Mouse (Mus musculus) spleen, adult 12 weeks (tissue): ENCODE data around the gene Ppt2.

Source experiments
- DNase-seq: peaks from one replicate; pipeline ENCODE4 v3.0.0; 2022; ENCODE audit warnings: low spot score

Ppt2 gene

DNA sequence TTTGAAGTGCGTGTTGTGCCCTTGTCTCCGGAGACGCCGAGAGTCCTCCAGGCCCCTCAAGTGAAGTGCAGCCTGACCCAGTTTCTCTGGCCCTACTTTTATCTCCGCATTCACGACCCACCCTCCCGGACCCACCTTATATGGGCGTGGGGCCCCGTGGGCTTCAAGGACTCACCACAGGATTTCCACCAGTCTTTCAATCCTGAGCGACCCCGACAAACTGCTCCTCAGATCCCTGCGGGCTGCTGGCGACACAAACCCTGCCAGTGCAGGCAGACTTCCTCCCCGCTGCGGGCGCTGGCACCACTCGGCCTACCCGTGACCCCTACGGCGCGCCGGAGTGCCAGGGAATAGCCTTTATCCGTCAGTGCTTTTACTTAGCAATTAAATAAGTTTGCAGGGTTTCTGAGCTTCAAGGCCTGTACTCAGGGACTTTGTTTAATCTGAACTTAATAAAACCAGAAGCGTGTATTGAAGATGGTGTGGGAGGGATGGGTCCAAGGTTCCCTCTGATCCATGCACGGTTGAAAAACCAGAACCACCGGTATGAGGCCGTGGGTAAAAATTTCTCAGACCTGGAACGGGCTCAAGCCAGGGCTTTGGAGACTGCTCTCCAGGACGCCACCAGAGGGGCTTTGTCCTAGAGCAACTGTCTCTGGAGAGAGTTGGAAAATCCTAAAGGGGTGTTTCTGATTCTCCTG is at the start of gene Ppt2:
Ppt2 (minus strand) TSS at position 568 of the 701 bp plus-strand sequence.
- DNase-seq: no peak

DNA sequence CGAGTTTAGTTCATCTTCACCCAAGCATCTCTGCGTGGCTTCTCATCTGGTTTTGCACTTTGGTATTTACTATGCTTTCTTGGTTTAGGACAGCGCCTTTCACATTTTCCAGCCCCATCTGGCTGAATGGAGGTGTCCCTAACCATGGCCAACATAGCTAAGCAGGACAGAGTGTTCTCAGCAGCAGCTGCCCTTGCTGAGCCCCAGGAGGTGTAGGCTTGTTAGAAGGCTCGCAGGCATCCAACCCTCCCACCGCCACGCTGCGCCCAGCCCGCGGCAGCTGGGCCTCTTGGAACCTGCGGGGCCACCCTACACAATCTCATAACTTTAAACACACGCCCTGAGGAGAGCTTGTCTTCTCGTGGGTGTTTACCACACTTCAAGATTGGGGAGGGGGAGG is 48.4 kb upstream of the Ppt2 start:
- no peak for DNase-seq

DNA sequence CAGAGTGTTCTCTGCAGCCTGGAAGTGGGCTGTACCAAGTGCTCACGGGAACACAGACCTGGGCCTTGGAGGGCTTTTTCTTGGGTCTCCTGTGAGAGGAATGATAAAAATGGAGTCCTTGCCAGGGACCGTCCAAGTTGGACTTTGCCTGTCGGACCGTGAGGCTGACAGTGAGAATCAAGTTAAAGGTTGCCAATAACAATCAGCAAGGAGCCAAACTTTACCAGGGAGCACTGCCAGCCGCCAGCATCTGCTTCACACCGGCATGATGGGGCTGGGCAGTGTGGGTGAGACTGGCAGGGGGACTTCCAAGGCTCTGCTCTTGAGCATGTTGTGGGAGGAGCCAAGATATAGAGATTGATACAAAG is 47.8 kb upstream of the Ppt2 start:
- no peak for DNase-seq

- DNase-seq: no peak
These were observed 47.1 kb upstream of the Ppt2 start for GRCm38 (mm10) chr17:34675205-34676092.

- DNase-seq: no peak
These were observed 46.4 kb upstream of the Ppt2 start for GRCm38 (mm10) chr17:34674524-34675204.

GRCm38 (mm10) chr17:34673139-34673538 is 44.8 kb upstream of the Ppt2 start:
- DNase-seq: no peak

DNA sequence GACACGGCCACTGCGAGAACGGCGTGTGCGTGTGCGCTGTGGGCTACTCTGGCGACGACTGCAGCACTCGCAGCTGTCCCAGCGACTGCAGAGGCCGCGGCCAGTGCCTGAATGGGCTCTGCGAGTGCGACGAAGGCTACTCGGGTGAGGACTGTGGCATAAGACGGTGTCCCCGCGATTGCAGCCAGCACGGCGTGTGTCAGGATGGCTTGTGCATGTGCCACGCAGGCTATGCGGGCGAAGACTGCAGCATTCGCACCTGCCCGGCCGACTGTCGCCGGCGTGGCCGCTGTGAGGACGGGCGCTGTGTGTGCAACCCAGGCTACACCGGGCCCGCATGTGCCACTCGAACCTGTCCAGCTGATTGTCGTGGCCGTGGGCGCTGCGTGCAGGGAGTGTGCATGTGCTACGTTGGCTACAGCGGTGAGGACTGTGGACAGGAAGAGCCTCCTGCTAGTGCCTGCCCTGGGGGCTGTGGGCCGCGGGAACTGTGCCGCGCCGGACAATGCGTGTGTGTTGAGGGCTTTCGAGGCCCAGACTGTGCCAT is 44.0 kb upstream of the Ppt2 start:
- no peak for DNase-seq

GRCm38 (mm10) chr17:34671151-34672066 is 43.1 kb upstream of the Ppt2 start:
- DNase-seq: no peak

DNA sequence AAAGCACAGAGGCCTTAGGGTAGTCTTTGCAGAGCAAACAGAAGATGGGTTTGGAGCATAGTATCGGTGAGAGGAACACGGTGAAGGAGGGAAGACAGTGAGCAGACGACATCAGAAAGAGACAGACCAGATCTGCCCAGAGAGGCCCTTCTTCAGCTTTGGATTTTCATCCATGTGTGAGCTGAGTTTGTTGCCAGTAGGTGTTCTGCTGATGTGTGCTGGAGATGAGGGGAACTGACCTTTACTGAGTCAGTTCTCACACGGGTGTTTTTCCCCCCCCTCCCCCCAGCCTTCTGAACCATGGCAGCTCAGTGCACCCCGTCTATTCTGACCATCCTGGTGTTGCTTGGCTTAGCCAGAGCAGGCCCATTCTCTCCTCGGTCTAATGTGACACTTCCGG is 41.9 kb upstream of the Ppt2 start, which contains the start of gene Tnxb:
Tnxb (plus strand) TSS at position 301 of the 400 bp plus-strand sequence.
- DNase-seq: no peak

DNA sequence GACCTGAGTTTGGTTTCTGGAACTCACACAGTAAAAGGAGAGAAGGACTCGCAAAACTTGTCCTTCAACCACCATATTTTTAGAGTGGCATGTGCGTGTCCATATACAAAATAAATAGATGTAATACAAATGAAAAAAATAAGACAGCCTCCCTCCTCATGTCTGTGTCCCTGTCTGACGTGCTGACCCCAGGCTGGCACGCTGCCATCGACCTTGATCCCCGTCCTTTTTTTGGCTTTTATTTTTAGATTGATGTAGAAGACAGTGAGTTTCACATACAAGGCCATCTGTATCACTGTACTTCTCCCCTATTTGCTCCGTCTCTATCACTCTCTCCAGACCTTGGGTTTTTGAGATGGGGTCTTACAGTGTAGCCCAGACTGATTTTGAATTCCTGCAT is 36.2 kb upstream of the Ppt2 start:
- no peak for DNase-seq

GRCm38 (mm10) chr17:34663558-34663957 is 35.2 kb upstream of the Ppt2 start:
- no peak for DNase-seq

DNA sequence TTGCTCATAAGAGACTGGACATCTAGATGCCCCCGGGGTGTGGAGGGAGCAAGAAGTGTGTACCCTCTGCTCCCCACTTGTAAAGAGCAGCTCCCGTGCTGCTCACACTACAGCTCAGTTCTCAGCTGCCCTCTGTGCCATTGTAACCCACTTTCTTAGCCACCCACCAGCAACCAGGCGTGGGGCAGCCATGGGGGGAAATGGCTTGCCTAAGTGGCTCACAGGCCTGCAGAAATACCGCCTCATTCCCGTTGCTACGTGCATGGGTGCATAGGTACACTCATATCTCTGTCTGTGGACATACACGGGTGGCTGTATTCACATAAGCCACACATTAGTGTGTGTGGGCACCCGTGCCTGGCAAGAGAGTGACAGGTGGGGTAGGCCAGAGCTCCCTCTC is 34.7 kb upstream of the Ppt2 start:
- DNase-seq: no peak

DNA sequence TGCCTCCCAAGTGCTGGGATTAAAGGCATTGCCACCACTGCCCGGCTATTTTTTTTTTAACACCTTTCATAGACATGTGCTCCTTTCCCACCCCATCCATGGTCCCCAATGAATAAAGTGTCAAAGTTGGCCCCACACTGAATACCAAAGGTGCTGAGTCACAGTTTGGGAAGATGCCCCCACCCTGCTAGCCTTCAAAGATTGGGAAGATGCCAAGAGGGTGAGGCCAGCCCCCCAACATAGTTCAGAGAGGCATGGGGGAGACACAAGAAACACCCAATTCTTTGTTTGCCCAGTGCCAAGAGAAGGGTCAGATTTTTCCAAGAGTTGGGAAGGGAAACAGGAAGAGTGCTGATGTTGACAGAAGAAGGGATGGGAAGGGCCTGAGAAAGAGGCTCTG is 34.2 kb upstream of the Ppt2 start:
- DNase-seq: no peak

DNA sequence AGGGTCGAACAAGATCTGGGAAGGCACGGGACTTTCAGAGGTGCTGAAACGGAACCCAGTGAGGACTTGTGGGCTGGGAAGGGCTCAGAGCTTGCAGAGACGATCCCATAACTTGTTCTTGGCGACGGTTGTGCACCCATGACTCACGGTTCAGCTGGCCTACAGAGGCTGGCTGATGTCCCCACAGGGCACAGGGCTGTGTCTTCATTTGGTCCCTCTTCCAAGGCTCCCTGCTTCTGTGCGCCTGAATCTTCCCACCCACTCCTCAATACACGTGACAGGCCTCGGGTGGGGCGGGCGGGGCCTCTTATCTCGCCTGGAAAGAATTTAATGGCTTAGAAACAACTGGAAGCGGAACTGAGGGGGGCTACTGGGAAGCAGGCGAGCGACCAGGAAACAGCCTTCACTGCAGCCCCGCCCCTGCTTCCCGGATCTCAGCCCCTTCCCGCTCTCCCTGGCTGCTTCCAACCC is 32.8 kb upstream of the Ppt2 start:
- no peak for DNase-seq

GRCm38 (mm10) chr17:34660259-34660820 is 32.0 kb upstream of the Ppt2 start:
- DNase-seq: no peak

GRCm38 (mm10) chr17:34659897-34660214 is 31.5 kb upstream of the Ppt2 start:
- DNase-seq: no peak

- DNase-seq: no peak
These were observed 31.0 kb upstream of the Ppt2 start for GRCm38 (mm10) chr17:34659181-34659896.

- no peak for DNase-seq
These were observed 30.3 kb upstream of the Ppt2 start for GRCm38 (mm10) chr17:34658591-34658990.

GRCm38 (mm10) chr17:34658145-34658544 is 29.8 kb upstream of the Ppt2 start:
- no peak for DNase-seq

DNA sequence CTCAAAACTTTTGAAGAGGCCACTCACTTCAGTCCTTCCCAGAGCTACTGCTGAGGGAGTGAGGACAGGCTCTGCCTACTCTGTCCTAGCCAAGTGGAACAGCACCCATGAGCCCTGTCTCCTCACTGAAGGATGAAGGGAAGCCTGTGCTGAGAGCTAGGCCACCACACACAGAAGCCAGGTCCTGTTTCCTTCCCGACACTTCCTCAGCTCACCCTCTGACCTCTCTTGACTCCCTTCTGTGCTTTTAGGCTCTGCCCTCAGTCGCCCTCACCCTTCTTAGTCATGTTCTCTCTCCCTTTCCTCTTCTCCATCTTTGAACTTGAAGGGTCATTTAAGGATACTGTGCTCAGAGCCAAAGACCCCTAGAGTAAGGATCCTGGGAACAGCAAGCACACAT is 29.0 kb upstream of the Ppt2 start:
- DNase-seq: no peak
